Mouse (Mus musculus) spleen, postnatal 14 days (tissue): ENCODE data around the gene Kif21b.

Experiments used
- DNase-seq, 2 experiments: peaks; one replicate each; pipeline ENCODE4 v3.0.0; 2021 to 2022; ENCODE audit warnings: low spot score in 2 of 2

Kif21b gene

DNA sequence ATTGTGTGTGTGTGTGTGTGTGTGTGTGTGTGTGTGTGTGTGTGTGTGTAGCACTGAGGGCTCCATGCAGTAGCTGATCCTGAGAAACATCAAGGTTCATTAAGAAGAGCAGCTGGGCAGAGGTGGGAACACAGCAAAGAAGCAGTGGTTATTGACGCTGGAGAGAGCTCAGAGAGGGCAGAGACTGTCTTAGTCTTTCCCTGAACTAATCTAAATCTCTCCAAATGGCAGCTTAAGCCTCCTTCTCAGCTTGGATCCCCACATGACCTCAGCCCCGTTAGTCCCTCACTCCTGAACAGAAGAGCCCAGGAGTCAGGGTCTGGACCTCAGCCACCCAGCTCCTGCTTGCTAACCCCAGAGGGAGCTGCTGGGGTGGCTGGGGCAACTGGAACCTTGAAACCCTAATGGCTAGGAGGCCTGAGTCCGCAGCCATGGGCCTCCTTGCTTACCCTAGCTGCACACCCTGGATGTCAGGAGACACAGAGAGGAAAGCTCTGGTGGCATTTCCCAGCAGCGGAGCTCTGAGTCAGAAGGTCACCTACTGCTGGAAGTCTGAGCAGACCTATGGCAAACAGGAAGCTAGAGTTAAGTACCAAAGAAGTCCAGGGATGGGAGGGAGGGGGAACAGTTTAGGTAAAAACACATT is 2.1 kb upstream of the Kif21b start:
- DNase-seq = no peak

DNA sequence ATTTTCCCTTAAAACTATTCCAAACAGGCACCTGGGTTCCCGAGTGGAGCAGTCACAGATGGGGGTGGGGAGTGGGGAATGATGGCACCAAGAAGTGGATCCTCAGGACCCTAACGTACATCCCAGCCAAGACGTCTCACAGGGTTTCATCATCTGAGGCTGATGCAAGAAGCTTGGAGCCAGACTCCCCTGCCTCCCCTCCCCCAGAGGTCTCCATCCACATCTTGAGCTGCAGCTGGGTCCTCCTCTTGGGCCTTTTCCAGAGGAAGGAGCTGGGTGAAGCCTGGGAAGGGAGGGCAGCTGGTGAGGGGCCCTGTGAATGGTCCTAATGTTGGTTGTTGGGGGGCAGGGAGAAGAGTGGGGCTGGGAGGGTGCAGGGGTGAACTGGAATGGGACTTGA is 1.1 kb upstream of the Kif21b start:
- no peak for DNase-seq

DNA sequence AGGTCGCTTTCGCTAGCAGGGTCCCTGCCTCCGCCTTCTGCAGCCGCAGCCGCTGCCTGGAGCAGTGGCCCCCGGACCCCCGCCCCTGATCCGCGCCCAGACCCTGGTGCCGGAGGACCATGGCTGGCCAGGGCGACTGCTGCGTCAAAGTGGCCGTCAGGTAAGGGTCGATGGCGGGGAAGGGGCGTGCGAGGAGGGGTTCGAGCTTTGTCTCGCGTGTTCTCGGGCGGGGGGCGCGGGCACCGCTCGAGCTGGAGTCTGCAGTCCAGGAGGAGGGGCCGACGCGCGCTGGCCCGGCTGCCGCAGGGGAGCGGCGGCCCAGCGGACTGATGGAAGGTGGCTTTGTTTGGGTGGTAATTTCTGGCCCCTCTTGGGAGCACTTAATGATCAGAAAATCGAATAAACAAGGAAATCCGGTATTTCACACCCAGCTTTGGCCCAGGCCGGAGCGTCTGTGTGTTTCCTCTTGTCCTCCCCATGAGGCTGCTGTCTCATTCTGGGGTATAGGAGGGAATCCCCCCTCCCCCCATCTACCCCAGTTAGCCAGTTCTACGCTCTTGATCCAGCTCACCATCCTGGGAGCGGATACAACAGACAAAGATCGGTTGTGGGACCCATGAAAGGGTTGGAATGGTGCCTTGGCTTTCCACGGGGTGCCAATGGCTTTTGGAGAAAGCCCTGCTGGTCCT is 558 bp downstream of the Kif21b start:
- no peak for DNase-seq

DNA sequence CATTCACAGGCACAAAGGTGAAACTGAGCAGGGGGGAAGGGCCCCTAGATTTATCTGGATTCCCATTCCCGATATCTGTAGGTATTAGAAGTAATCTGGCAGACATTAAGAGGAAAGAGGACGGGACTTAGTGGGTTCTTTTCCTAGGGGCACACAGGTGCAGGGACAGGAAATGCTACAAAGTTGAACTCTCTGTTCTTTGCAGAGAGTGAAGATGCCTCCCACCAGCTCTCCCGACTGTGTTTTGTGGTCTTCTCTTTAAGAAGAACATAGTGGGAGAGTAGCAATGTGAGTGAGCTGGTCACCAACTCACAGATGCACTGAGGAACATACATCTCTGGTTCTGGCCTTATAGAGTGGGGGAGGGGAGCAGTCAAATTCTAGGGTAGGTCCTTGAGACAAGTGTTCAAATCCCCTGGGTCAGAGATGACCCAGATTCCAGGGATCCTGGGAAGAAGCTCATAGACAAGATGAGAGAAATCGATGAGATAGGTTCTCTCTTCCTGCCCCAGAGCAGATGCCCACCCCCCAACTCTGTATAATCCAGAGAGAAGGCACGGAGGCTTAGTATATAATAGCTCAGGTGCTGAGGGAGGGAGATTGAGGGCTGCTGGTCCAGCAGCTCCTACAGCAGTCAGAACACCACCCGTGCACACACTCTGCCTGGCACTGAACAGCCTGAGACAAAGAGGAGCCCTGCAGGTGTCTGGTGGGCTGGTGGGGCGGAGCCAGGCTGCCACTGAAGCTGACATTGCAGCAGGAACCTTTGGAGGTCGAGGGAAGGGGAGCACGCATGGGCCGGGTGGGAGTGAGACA is 1.4 kb downstream of the Kif21b start:
- no peak for DNase-seq

GRCm38 (mm10) chr1:136133570-136134240 is 2.5 kb downstream of the Kif21b start:
- no peak for DNase-seq

DNA sequence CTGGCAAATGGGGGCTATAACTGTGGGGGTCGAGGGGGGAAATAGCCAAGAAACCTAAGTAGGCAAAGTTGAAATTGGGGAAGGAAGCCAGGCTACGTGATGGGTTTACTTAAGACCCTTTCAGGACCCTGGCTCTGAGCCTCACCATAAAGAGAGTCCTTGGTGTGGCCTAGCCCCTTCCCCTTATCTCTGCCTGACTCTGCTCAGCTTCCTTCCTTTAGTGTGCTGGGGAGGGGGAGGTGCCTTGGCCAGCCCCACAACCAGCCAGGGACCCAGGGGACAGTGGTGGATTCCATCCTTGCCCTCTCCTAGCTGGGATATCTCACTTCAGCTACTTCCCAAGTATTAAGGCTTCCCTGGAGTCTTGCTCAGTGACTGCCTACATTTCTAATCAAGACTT is 3.4 kb downstream of the Kif21b start:
- DNase-seq = no peak

DNA sequence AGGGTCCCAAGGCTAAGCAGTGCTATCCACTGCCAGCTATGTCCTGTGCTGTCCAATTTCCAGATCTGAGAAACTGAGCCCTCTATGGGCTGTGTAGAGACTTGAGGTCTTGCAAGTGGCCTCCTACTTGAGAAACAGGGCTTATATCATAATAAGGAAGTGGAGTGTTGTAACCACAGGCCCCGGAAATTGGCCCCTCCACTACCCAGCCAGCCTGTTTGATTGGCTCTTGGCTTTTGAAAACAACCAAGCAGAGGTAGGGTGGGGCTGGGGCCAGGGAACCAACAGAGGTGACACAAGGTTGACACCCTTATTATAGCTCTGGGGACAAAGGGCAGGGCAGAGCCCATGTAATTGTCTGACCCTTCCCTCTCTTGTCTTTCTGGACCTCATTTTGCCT is 3.9 kb downstream of the Kif21b start:
- peak; percentile 54 to 60 for DNase-seq

- peak in 1 of 2 experiments; percentile 30 for DNase-seq
Observed at GRCm38 (mm10) chr1:136135777-136136444, 4.7 kb downstream of the Kif21b start.

GRCm38 (mm10) chr1:136136547-136136946 is 5.4 kb downstream of the Kif21b start:
- no peak for DNase-seq

DNA sequence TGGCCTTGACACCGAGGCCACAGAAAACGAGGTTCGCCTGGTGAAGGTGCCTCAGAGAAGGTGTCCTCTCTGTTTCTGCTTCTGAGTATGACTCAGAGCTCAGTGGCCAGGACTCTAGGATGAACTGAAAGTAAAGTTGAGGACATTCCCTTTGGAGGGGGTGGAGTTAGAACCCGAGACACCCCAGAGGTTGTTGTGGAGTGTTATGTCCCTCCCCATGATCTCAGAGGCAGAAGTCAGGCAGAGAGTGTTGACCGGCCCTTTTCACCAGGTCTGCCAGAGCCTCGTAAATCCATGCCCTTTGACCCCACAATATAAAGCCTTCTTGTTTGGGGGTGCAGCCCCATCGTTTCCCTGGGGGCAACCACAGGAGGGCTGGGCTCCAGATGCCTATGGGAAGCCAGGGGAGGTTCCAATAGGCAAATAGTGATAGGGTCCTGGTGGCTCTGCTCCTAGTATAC is 5.9 kb downstream of the Kif21b start:
- no peak for DNase-seq

GRCm38 (mm10) chr1:136137575-136137974 is 6.4 kb downstream of the Kif21b start:
- DNase-seq = peak in 1 of 2 experiments; percentile 47

- no peak for DNase-seq
Observed at GRCm38 (mm10) chr1:136138191-136138830, 7.1 kb downstream of the Kif21b start.

DNA sequence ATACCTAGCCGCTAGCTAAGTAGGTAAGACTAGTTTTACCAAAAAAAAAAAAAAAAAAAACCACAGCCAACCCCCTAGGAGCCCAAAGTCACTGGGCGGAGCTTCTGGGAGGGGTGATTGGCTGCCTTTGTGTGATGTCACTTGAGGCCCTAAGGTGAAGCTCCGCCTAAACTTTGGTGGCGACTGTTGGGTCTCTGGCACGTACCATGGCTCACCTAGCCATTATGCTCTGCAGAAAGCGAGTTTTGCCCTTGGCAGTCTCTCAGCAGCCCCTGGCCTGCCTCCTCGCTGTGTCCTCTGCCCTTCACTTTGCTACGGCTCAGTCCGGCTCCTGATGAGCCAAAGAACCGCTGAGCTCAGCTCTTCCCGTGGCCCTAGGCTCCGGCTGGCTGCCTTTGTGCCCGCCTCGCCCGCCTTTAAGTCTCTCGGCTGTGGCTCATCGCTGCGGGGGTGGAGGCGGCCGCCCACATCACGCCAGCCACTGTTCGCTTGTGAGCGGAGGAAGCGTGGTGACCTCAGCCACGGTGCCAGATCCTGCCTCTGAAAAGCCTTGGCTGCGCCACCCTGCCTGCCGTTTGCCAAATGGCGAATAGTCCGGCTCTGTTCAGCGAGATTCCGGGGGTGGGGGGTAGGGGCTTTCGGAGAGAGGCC is 8.9 kb downstream of the Kif21b start:
- DNase-seq = peak; percentile 55 to 66

DNA sequence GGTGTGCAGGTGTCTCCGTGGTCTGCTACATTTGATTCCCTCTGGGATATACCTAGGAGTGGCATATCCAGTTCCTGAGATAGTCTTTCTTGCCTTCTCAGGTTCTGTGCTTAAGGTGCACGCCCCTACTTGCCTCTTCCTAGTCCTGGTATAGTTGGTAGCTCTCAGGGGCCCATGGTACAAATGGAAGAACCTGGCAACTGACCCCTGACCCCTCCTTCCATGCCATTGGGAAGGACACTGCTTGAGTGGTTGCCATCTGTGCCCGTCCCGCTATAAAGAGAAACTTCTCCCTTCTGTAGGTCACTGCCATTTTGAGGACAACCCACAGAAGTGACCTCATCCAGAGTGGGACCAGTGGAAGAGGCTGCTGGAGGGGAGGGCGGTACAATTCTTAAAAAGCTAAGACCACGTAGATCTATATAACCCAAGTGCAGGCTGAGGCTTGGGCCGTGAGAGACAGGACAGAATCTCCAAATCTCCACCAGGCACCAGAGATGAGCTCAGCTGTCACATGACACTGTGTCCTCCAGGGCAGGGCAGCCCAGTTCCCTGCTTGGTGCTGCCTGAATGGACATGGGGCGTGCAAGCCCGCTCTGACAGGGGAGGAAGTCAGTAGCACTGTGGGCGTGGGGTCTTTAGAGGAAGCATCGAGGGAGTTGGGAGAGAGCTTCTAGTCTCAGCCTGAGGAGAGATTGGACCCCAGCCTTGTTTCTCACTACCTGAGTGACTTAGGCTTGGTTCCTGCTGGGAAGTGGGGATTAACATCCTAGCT is 10.2 kb downstream of the Kif21b start:
- no peak for DNase-seq

GRCm38 (mm10) chr1:136142336-136142735 is 11.1 kb downstream of the Kif21b start:
- no peak for DNase-seq

- DNase-seq = no peak
Observed at GRCm38 (mm10) chr1:136143514-136143913, 12.3 kb downstream of the Kif21b start.

DNA sequence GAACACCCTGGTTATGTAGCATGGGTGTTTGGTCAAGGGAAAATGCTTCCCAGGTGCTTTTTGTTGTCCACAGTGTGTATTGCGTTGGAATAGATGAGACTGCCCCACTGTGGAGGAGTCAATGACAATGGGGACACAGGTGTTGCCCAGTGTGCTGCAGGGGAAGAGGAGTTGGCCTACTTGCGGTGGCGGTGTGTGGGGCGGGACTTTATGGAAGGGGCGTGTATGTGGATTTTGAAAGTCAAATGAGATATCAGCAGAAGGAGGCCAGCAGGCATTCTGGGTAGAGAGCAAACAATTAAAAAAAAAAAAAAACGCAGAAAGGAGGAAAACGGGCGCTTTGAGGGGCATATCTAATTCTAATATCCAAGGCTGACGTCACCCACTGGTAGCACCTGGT is 18.5 kb downstream of the Kif21b start:
- no peak for DNase-seq

- DNase-seq = no peak
Observed at GRCm38 (mm10) chr1:136151371-136151770, 20.2 kb downstream of the Kif21b start.

DNA sequence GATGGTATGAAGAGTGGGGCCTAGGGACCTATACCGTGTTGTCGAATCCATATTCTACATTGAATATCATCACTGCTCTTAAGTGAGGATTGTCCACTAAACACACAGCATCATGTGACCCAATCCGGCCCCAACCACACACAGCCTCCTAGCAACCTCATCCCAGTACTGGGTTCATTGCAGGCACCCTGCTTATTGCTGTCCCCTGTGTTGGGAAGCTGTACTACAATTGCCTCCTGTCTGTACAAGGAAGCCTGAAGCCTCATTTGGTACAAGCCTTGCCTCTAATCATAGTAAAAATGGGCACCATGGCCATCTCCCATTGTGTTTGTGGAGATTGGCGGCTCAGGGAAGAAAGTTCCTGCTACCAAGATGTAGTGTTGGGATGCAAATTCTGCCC is 25.1 kb downstream of the Kif21b start:
- DNase-seq = no peak

DNA sequence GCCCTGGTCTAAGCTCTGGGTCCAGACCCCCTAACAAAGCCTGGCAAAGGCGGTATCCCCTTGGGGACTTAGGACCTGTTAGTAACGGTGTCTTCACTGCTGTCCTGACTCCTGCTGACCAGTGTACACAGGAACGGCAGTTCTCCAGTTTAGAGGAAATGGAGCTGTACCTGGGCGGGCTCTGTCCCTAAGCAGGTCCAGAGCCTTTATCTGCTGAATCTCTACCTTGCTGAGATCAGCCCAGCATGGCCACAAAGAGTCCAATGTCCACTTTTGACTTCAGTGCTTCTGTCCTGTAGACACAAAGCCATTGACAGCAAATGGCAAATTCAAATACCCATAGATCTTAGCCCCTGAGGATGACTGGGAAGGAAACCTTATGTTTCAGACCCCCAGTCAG is 25.8 kb downstream of the Kif21b start:
- no peak for DNase-seq
